Mouse (Mus musculus) midbrain, embryonic 16.5 days (tissue): ENCODE data around the gene Dpp6. TPM values are rescaled to one million over a fixed set of nuclear protein-coding genes. Genes with fewer than 3 reads are reported as not detected.

Source experiments
- ATAC-seq: fragments of 200-750 bp; cut with Nextera tagmentation; 2 replicates; pipeline ENCODE4 v1.8.0; 2017; ENCODE audit warnings: moderate TSS enrichment
- H3K27ac ChIP-seq: fragments of 300-500 bp; sonication (generic); 2 replicates; pipeline ENCODE4 v1.5.1; 2014; ENCODE audit warnings: mild to moderate bottlenecking, low read length, mixed read lengths
- H3K27me3 ChIP-seq: fragments of 300-500 bp; sonication (generic); 2 replicates; pipeline ENCODE4 v1.6.1; 2014; ENCODE audit warnings: low read depth, low read length, mixed read lengths; ENCODE audit not compliant: control insufficient read depth, insufficient read depth
- H3K36me3 ChIP-seq: fragments of 300-500 bp; sonication (generic); 2 replicates; pipeline ENCODE4 v1.6.1; 2014; ENCODE audit warnings: mild to moderate bottlenecking, low read length, moderate library complexity, mixed read lengths; ENCODE audit not compliant: control insufficient read depth, insufficient read depth
- H3K4me1 ChIP-seq: fragments of 300-500 bp; sonication (generic); 2 replicates; pipeline ENCODE4 v1.6.1; 2014; ENCODE audit warnings: mild to moderate bottlenecking, low read length, mixed read lengths; ENCODE audit not compliant: control insufficient read depth, insufficient read depth
- H3K4me2 ChIP-seq: fragments of 300-500 bp; sonication (generic); 2 replicates; pipeline ENCODE4 v1.6.1; 2014; ENCODE audit warnings: mild to moderate bottlenecking, low read length, mixed read lengths
- H3K4me3 ChIP-seq: fragments of 300-500 bp; sonication (generic); 2 replicates; pipeline ENCODE4 v1.5.1; 2014; ENCODE audit warnings: low read depth, mild to moderate bottlenecking, low read length, moderate library complexity, mixed read lengths
- H3K9ac ChIP-seq: fragments of 300-500 bp; sonication (generic); 2 replicates; pipeline ENCODE4 v1.6.1; 2014; ENCODE audit warnings: low read depth, low read length, mixed read lengths
- H3K9me3 ChIP-seq: fragments of 300-500 bp; sonication (generic); replicated peaks from 2 replicates; pipeline ENCODE4 v1.6.1; 2014; ENCODE audit warnings: mild to moderate bottlenecking, low read length, mixed read lengths; ENCODE audit not compliant: control insufficient read depth, poor library complexity, severe bottlenecking
- WGBS: fragments of 180-500 bp; shearing (Covaris S2); extraction: QIAGEN DNeasy Blood & Tissue Kit; methylation state at CpG from one replicate; pipeline ENCODE4 v1.1.7; 2014; 5-methylcytosine and 5-hydroxymethylcytosine counted together
- polyA plus RNA-seq: library from polyadenylated mRNA; unstranded; fragments of >200 nt; fragmentation: Nextera tagmentation; extraction: Ambion mirVana; gene quantifications from 2 replicates; pipeline ENCODE4 v1.2.1, GENCODE M21; 2015

Gene Dpp6
- polyA plus RNA-seq, 1 experiment from 2014 or later: 102 TPM

GRCm38 (mm10) chr5:27251361-27251760 is 434.4 kb downstream of the Dpp6 start:
- no peak overlapping the region for H3K4me3 ChIP-seq
- H3K4me2 ChIP-seq: no peak overlapping the region
- H3K9me3 ChIP-seq: no peaks in the 10 kb centered on the region
- no peaks in the 10 kb centered on the region for H3K27me3 ChIP-seq
- no peaks in the 10 kb centered on the region for H3K4me1 ChIP-seq
- no peak overlapping the region for H3K9ac ChIP-seq
- H3K27ac ChIP-seq: no peak overlapping the region
- ATAC-seq: no peak
- no peaks in the 10 kb centered on the region for H3K36me3 ChIP-seq

- no peak for ATAC-seq
- no peaks in the 10 kb centered on the region for H3K9me3 ChIP-seq
- no peaks in the 10 kb centered on the region for H3K36me3 ChIP-seq
- no peaks in the 10 kb centered on the region for H3K4me1 ChIP-seq
- H3K4me2 ChIP-seq: no peak overlapping the region
- WGBS: 82% methylated on average over 2 of the region's 2 CpGs
- H3K27me3 ChIP-seq: no peaks in the 10 kb centered on the region
- H3K9ac ChIP-seq: no peak overlapping the region
- no peak overlapping the region for H3K4me3 ChIP-seq
- no peak overlapping the region for H3K27ac ChIP-seq
These were observed 438.2 kb downstream of the Dpp6 start for GRCm38 (mm10) chr5:27255247-27255646.

GRCm38 (mm10) chr5:27258636-27259035 is 441.6 kb downstream of the Dpp6 start:
- Histone ChIP-seq H3K27ac (no peak overlapping the region), H3K27me3 (no peaks in the 10 kb centered on the region)
- ATAC-seq: no peak

GRCm38 (mm10) chr5:27261746-27262727 is 445.0 kb downstream of the Dpp6 start:
- peaks cover 36% of the 10 kb centered on the region for H3K4me1 ChIP-seq
- no peaks in the 10 kb centered on the region for H3K9me3 ChIP-seq
- no peaks in the 10 kb centered on the region for H3K36me3 ChIP-seq
- peak; percentile 96 for ATAC-seq
- peak overlapping the region; percentile 80 for H3K9ac ChIP-seq
- peak overlapping the region; percentile 52 for H3K4me3 ChIP-seq
- no peaks in the 10 kb centered on the region for H3K27me3 ChIP-seq
- H3K4me2 ChIP-seq: peak overlapping the region; percentile 73
- 3% methylated on average over 21 of the region's 27 CpGs for WGBS
- peak overlapping the region; percentile 87 for H3K27ac ChIP-seq

More at GRCm38 (mm10) chr5:27258636-27259035, 441.6 kb downstream of the Dpp6 start:
- H3K36me3 ChIP-seq: no peaks in the 10 kb centered on the region
- WGBS: 90% methylated on average over 3 of the region's 3 CpGs
- peaks cover 17% of the 10 kb centered on the region for H3K4me1 ChIP-seq
- H3K9ac ChIP-seq: no peak overlapping the region
- H3K4me3 ChIP-seq: no peak overlapping the region
- H3K4me2 ChIP-seq: no peak overlapping the region
- H3K9me3 ChIP-seq: no peaks in the 10 kb centered on the region

- peak overlapping the region; percentile 73 for H3K4me2 ChIP-seq
- peak; percentile 29 for ATAC-seq
- peak overlapping the region; percentile 80 for H3K9ac ChIP-seq
- 26% methylated on average over 1 of the region's 1 CpGs for WGBS
- peak overlapping the region; percentile 52 for H3K4me3 ChIP-seq
- no peaks in the 10 kb centered on the region for H3K9me3 ChIP-seq
- peak overlapping the region; percentile 87 for H3K27ac ChIP-seq
- peaks cover 36% of the 10 kb centered on the region for H3K4me1 ChIP-seq
- H3K27me3 ChIP-seq: no peaks in the 10 kb centered on the region
- no peaks in the 10 kb centered on the region for H3K36me3 ChIP-seq
These were observed 445.7 kb downstream of the Dpp6 start for GRCm38 (mm10) chr5:27262751-27263150.

- no peaks in the 10 kb centered on the region for H3K36me3 ChIP-seq
- 0 out of 2 replicates have a peak overlapping the region, but pooled peaks have one; percentile 3 for H3K9ac ChIP-seq
- no peak overlapping the region for H3K4me3 ChIP-seq
- H3K9me3 ChIP-seq: no peaks in the 10 kb centered on the region
- no peak overlapping the region for H3K27ac ChIP-seq
- peaks cover 36% of the 10 kb centered on the region for H3K4me1 ChIP-seq
- ATAC-seq: no peak
- no peaks in the 10 kb centered on the region for H3K27me3 ChIP-seq
- WGBS: 72% methylated on average over 3 of the region's 3 CpGs
- peak overlapping the region; percentile 73 for H3K4me2 ChIP-seq
These were observed 448.3 kb downstream of the Dpp6 start for GRCm38 (mm10) chr5:27265281-27265680.

GRCm38 (mm10) chr5:27271336-27271735 is 454.3 kb downstream of the Dpp6 start:
- Histone ChIP-seq H3K4me3 (no peak overlapping the region), H3K27me3 (no peaks in the 10 kb centered on the region), H3K27ac (no peak overlapping the region), H3K4me2 (no peak overlapping the region), H3K9me3 (no peaks in the 10 kb centered on the region), H3K9ac (no peak overlapping the region), H3K4me1 (peaks cover 4% of the 10 kb centered on the region; the same call in 1 of the 2 replicates), H3K36me3 (no peaks in the 10 kb centered on the region)
- no peak for ATAC-seq
- WGBS: 84% methylated on average over 4 of the region's 4 CpGs

GRCm38 (mm10) chr5:27274781-27275395 is 457.9 kb downstream of the Dpp6 start:
- H3K4me1 ChIP-seq: 0 out of 2 replicates have a peak, but pooled peaks cover 4% of the 10 kb centered on the region
- no peak overlapping the region for H3K4me2 ChIP-seq
- H3K9me3 ChIP-seq: no peaks in the 10 kb centered on the region
- H3K27me3 ChIP-seq: no peaks in the 10 kb centered on the region
- no peaks in the 10 kb centered on the region for H3K36me3 ChIP-seq
- H3K9ac ChIP-seq: no peak overlapping the region
- ATAC-seq: no peak; the same call in 1 of the 2 replicates
- H3K4me3 ChIP-seq: no peak overlapping the region
- H3K27ac ChIP-seq: no peak overlapping the region
- WGBS: 71% methylated on average over 8 of the region's 8 CpGs

- no peak overlapping the region for H3K9ac ChIP-seq
- no peaks in the 10 kb centered on the region for H3K9me3 ChIP-seq
- no peaks in the 10 kb centered on the region for H3K27me3 ChIP-seq
- H3K27ac ChIP-seq: no peak overlapping the region
- WGBS: 100% methylated on average over 1 of the region's 1 CpGs
- no peaks in the 10 kb centered on the region for H3K36me3 ChIP-seq
- ATAC-seq: no peak
- no peak overlapping the region for H3K4me2 ChIP-seq
- 0 out of 2 replicates have a peak, but pooled peaks cover 4% of the 10 kb centered on the region for H3K4me1 ChIP-seq
- H3K4me3 ChIP-seq: no peak overlapping the region
These were observed 458.9 kb downstream of the Dpp6 start for GRCm38 (mm10) chr5:27275871-27276270.
